Mouse (Mus musculus): ENCODE data around the gene Rcan1. TPM values are rescaled to one million over a fixed set of nuclear protein-coding genes. Genes with fewer than 3 reads are reported as not detected.

Gene Rcan1
- polyA plus RNA-seq, 1 experiment from 2014 or later: 24.5 TPM

- peak overlapping the region; percentile 52 for H3K4me3 ChIP-seq (replicated peaks)
- no peak for ATAC-seq (ENCODE audit: insufficient read depth, low FRiP score, low read depth)
- H3K4me2 ChIP-seq: peak overlapping the region; percentile 91
- H3K27ac ChIP-seq: peak overlapping the region; percentile 61; the same call in 1 of the 2 replicates
- H3K9ac ChIP-seq: peak overlapping the region; percentile 39
- WGBS: 11% methylated on average over 26 of the region's 26 CpGs
- H3K27me3 ChIP-seq (replicated peaks): peaks cover 22% of the 10 kb centered on the region
- peaks cover 16% of the 10 kb centered on the region for H3K4me1 ChIP-seq
- H3K9me3 ChIP-seq: no peaks in the 10 kb centered on the region
- H3K36me3 ChIP-seq: no peaks in the 10 kb centered on the region
Measured at GRCm38 (mm10) chr16:92497851-92498588, 27.4 kb upstream of the Rcan1 start.

GRCm38 (mm10) chr16:92489356-92489755 lies 18.7 kb upstream of the Rcan1 start:
- Histone ChIP-seq H3K36me3 (no peaks in the 10 kb centered on the region), H3K27ac (peak overlapping the region; percentile 84), H3K9ac (no peak overlapping the region), H3K9me3 (no peaks in the 10 kb centered on the region), H3K4me2 (no peak overlapping the region), H3K4me3 (replicated peaks) (no peak overlapping the region), H3K27me3 (replicated peaks) (no peaks in the 10 kb centered on the region), H3K4me1 (no peaks in the 10 kb centered on the region)
- peak; percentile 59; the same call in 1 of the 2 replicates for ATAC-seq (ENCODE audit: insufficient read depth, low FRiP score, low read depth)
- WGBS: 59% methylated on average over 9 of the region's 9 CpGs

- no peaks in the 10 kb centered on the region for H3K9me3 ChIP-seq
- ATAC-seq (ENCODE audit: insufficient read depth, low FRiP score, low read depth): no peak
- 87% methylated on average over 5 of the region's 5 CpGs for WGBS
- H3K27me3 ChIP-seq (replicated peaks): no peaks in the 10 kb centered on the region
- H3K27ac ChIP-seq: no peak overlapping the region
- no peak overlapping the region for H3K9ac ChIP-seq
- no peak overlapping the region for H3K4me3 ChIP-seq (replicated peaks)
- H3K4me2 ChIP-seq: no peak overlapping the region
- no peaks in the 10 kb centered on the region for H3K36me3 ChIP-seq
- H3K4me1 ChIP-seq: no peaks in the 10 kb centered on the region
Measured at GRCm38 (mm10) chr16:92488456-92488855, 17.8 kb upstream of the Rcan1 start.

- ATAC-seq (ENCODE audit: insufficient read depth, low FRiP score, low read depth): no peak
Measured at GRCm38 (mm10) chr16:92487489-92487888, 16.8 kb upstream of the Rcan1 start.

GRCm38 (mm10) chr16:92487086-92487485 lies 16.4 kb upstream of the Rcan1 start:
- Histone ChIP-seq H3K9me3 (no peaks in the 10 kb centered on the region), H3K36me3 (no peaks in the 10 kb centered on the region), H3K4me3 (replicated peaks) (no peak overlapping the region), H3K27ac (no peak overlapping the region), H3K27me3 (replicated peaks) (no peaks in the 10 kb centered on the region), H3K4me2 (no peak overlapping the region), H3K9ac (no peak overlapping the region), H3K4me1 (no peaks in the 10 kb centered on the region)
- 67% methylated on average over 6 of the region's 6 CpGs for WGBS
- ATAC-seq (ENCODE audit: insufficient read depth, low FRiP score, low read depth): no peak

More at GRCm38 (mm10) chr16:92487489-92487888, 16.8 kb upstream of the Rcan1 start:
- no peak overlapping the region for H3K4me3 ChIP-seq (replicated peaks)
- no peak overlapping the region for H3K27ac ChIP-seq
- H3K4me1 ChIP-seq: no peaks in the 10 kb centered on the region
- no peak overlapping the region for H3K9ac ChIP-seq
- 54% methylated on average over 4 of the region's 4 CpGs for WGBS
- no peak overlapping the region for H3K4me2 ChIP-seq
- H3K9me3 ChIP-seq: no peaks in the 10 kb centered on the region
- H3K36me3 ChIP-seq: no peaks in the 10 kb centered on the region
- no peaks in the 10 kb centered on the region for H3K27me3 ChIP-seq (replicated peaks)

- H3K27ac ChIP-seq: no peak within 1 kb of the TSS
- ATAC-seq (ENCODE audit: insufficient read depth, low FRiP score, low read depth): no peak
- H3K36me3 ChIP-seq: no peaks in the 10 kb centered on the region
- H3K27me3 ChIP-seq (replicated peaks): no peaks in the 10 kb centered on the region
- no peaks in the 10 kb centered on the region for H3K9me3 ChIP-seq
- WGBS: 85% methylated on average over 5 of the region's 5 CpGs
- H3K4me3 ChIP-seq (replicated peaks): no peak within 1 kb of the TSS
- H3K4me1 ChIP-seq: no peaks in the 10 kb centered on the region
- no peak within 1 kb of the TSS for H3K9ac ChIP-seq
- H3K4me2 ChIP-seq: no peak within 1 kb of the TSS
Measured at GRCm38 (mm10) chr16:92485436-92485835, 14.8 kb upstream of the Rcan1 start, which contains the start of gene Clic6. Gene Clic6, plus strand, starts transcription at chr16:92485736.

GRCm38 (mm10) chr16:92478561-92479150 lies 8.0 kb upstream of the Rcan1 start:
- 8% methylated on average over 23 of the region's 23 CpGs for WGBS
- Histone ChIP-seq H3K4me2 (peak overlapping the region; percentile 41), H3K36me3 (no peaks in the 10 kb centered on the region), H3K4me3 (replicated peaks) (no peak overlapping the region; the same call in 1 of the 2 replicates), H3K4me1 (0 out of 2 replicates have a peak, but pooled peaks cover 3% of the 10 kb centered on the region), H3K27ac (no peak overlapping the region), H3K9me3 (no peaks in the 10 kb centered on the region), H3K27me3 (replicated peaks) (0 out of 2 replicates have a peak, but pooled peaks cover 7% of the 10 kb centered on the region), H3K9ac (no peak overlapping the region)
- no peak for ATAC-seq (ENCODE audit: insufficient read depth, low FRiP score, low read depth)

- peak; percentile 80; the same call in 1 of the 2 replicates for ATAC-seq (ENCODE audit: insufficient read depth, low FRiP score, low read depth)
- H3K4me3 ChIP-seq (replicated peaks): no peak overlapping the region
- no peaks in the 10 kb centered on the region for H3K9me3 ChIP-seq
- 0 out of 2 replicates have a peak, but pooled peaks cover 3% of the 10 kb centered on the region for H3K4me1 ChIP-seq
- no peak overlapping the region for H3K9ac ChIP-seq
- peak overlapping the region; percentile 36; the same call in 1 of the 2 replicates for H3K27ac ChIP-seq
- H3K36me3 ChIP-seq: no peaks in the 10 kb centered on the region
- peak overlapping the region; percentile 21; the same call in 1 of the 2 replicates for H3K4me2 ChIP-seq
- H3K27me3 ChIP-seq (replicated peaks): 0 out of 2 replicates have a peak, but pooled peaks cover 7% of the 10 kb centered on the region
- 53% methylated on average over 25 of the region's 25 CpGs for WGBS
Measured at GRCm38 (mm10) chr16:92475093-92475860, 4.6 kb upstream of the Rcan1 start.

- H3K9me3 ChIP-seq: no peaks in the 10 kb centered on the region
- H3K27me3 ChIP-seq (replicated peaks): no peaks in the 10 kb centered on the region
- H3K4me3 ChIP-seq (replicated peaks): no peak overlapping the region
- H3K4me2 ChIP-seq: no peak overlapping the region
- H3K4me1 ChIP-seq: no peaks in the 10 kb centered on the region
- no peaks in the 10 kb centered on the region for H3K36me3 ChIP-seq
- no peak overlapping the region for H3K9ac ChIP-seq
- no peak overlapping the region for H3K27ac ChIP-seq
- 63% methylated on average over 3 of the region's 3 CpGs for WGBS
- no peak for ATAC-seq (ENCODE audit: insufficient read depth, low FRiP score, low read depth)
Measured at GRCm38 (mm10) chr16:92472898-92473297, 2.2 kb upstream of the Rcan1 start.

GRCm38 (mm10) chr16:92468459-92468858 lies 2.2 kb downstream of the Rcan1 start:
- WGBS: 74% methylated on average over 14 of the region's 14 CpGs
- Histone ChIP-seq H3K4me3 (replicated peaks) (no peak overlapping the region), H3K9me3 (no peaks in the 10 kb centered on the region), H3K9ac (no peak overlapping the region), H3K36me3 (no peaks in the 10 kb centered on the region), H3K4me2 (no peak overlapping the region), H3K4me1 (peaks cover 14% of the 10 kb centered on the region), H3K27ac (no peak overlapping the region), H3K27me3 (replicated peaks) (no peaks in the 10 kb centered on the region)
- no peak for ATAC-seq (ENCODE audit: insufficient read depth, low FRiP score, low read depth)

- H3K27me3 ChIP-seq (replicated peaks): no peaks in the 10 kb centered on the region
- WGBS: 74% methylated on average over 5 of the region's 5 CpGs
- no peak for ATAC-seq (ENCODE audit: insufficient read depth, low FRiP score, low read depth)
- peaks cover 14% of the 10 kb centered on the region for H3K4me1 ChIP-seq
- H3K4me2 ChIP-seq: no peak overlapping the region
- no peaks in the 10 kb centered on the region for H3K9me3 ChIP-seq
- no peaks in the 10 kb centered on the region for H3K36me3 ChIP-seq
- H3K4me3 ChIP-seq (replicated peaks): no peak overlapping the region
- no peak overlapping the region for H3K27ac ChIP-seq
- H3K9ac ChIP-seq: no peak overlapping the region
Measured at GRCm38 (mm10) chr16:92467041-92467440, 3.6 kb downstream of the Rcan1 start.
